Mouse (Mus musculus) hindbrain, embryonic 16.5 days (tissue): ENCODE results near the gene Nck1. TPM values are rescaled to one million over a fixed set of nuclear protein-coding genes. Genes with fewer than 3 reads are reported as not detected.
A peak's percentile ranks its signal among the peaks of the same experiment; 100 is the strongest.

Experiments
- ATAC-seq: fragments of 200-750 bp; cut with Nextera tagmentation; 2 replicates; pipeline ENCODE4 v1.8.0; 2017; ENCODE audit warnings: moderate TSS enrichment, moderate library complexity
- H3K27ac ChIP-seq: fragments of 300-500 bp; sonication (generic); 2 replicates; pipeline ENCODE4 v1.5.1; 2014; ENCODE audit warnings: low read depth, mild to moderate bottlenecking, control low read depth, low read length, moderate library complexity
- H3K27me3 ChIP-seq: fragments of 300-500 bp; sonication (generic); replicated peaks from 2 replicates; pipeline ENCODE4 v1.6.1; 2014; ENCODE audit warnings: low read length; ENCODE audit not compliant: control insufficient read depth, insufficient read depth
- H3K36me3 ChIP-seq: fragments of 300-500 bp; sonication (generic); 2 replicates; pipeline ENCODE4 v1.6.1; 2014; ENCODE audit warnings: mild to moderate bottlenecking, low read length, moderate library complexity, mixed read lengths; ENCODE audit not compliant: control insufficient read depth, insufficient read depth
- H3K4me1 ChIP-seq: fragments of 300-500 bp; sonication (generic); 2 replicates; pipeline ENCODE4 v1.6.1; 2014; ENCODE audit warnings: low read depth, low read length; ENCODE audit not compliant: control insufficient read depth, insufficient read depth
- H3K4me2 ChIP-seq: fragments of 300-500 bp; sonication (generic); 2 replicates; pipeline ENCODE4 v1.6.1; 2014; ENCODE audit warnings: mild to moderate bottlenecking, low read length, control low read depth, moderate library complexity
- H3K4me3 ChIP-seq: fragments of 300-500 bp; sonication (generic); 2 replicates; pipeline ENCODE4 v1.5.1; 2014; ENCODE audit warnings: mild to moderate bottlenecking, low read length, control low read depth, moderate library complexity
- H3K9ac ChIP-seq: fragments of 300-500 bp; sonication (generic); 2 replicates; pipeline ENCODE4 v1.6.1; 2014; ENCODE audit warnings: low read depth, mild to moderate bottlenecking, control low read depth, low read length, moderate library complexity
- H3K9me3 ChIP-seq: fragments of 300-500 bp; sonication (generic); 2 replicates; pipeline ENCODE4 v1.6.1; 2014; ENCODE audit warnings: mild to moderate bottlenecking, low read length, moderate library complexity; ENCODE audit not compliant: control insufficient read depth
- WGBS: fragments of 180-500 bp; shearing (Covaris S2); extraction: QIAGEN DNeasy Blood & Tissue Kit; methylation state at CpG from one replicate; pipeline ENCODE4 v1.1.7; 2014; 5-methylcytosine and 5-hydroxymethylcytosine counted together
- polyA plus RNA-seq: library from polyadenylated mRNA; unstranded; fragments of >200 nt; fragmentation: Nextera tagmentation; extraction: Ambion mirVana; gene quantifications from 2 replicates; pipeline ENCODE4 v1.2.1, GENCODE M21; 2015

Nck1 gene
- polyA plus RNA-seq, 1 experiment from 2014 or later: 60.3 TPM

DNA sequence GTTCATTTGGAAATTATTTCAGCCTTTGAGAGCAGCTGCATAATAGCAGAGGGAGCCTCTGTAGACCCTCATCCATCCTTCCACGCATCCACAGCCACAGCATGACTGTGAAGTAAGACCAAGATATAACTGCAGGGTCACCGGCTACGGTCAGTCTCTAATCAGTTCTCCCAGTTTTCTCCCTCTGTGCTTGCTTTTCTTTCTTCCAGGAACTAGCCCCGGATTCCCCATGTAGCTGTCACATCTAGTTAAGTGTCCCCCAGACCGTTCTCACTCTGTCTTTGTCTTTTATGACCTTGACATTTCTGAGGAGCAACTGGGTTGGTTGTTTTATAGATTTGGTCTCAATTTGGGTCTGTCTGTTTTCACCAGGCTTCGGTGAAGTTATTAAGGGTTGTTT is 64.3 kb downstream of the Nck1 start:
- H3K4me2 ChIP-seq: no peak overlapping the region
- ATAC-seq: peak; percentile 17; the same call in 1 of the 2 replicates
- no peak overlapping the region for H3K27ac ChIP-seq
- no peaks in the 10 kb centered on the region for H3K9me3 ChIP-seq
- H3K36me3 ChIP-seq: no peaks in the 10 kb centered on the region
- no peaks in the 10 kb centered on the region for H3K27me3 ChIP-seq
- no peak overlapping the region for H3K9ac ChIP-seq
- WGBS: 72% methylated on average over 6 of the region's 6 CpGs
- H3K4me3 ChIP-seq: no peak overlapping the region
- no peaks in the 10 kb centered on the region for H3K4me1 ChIP-seq

DNA sequence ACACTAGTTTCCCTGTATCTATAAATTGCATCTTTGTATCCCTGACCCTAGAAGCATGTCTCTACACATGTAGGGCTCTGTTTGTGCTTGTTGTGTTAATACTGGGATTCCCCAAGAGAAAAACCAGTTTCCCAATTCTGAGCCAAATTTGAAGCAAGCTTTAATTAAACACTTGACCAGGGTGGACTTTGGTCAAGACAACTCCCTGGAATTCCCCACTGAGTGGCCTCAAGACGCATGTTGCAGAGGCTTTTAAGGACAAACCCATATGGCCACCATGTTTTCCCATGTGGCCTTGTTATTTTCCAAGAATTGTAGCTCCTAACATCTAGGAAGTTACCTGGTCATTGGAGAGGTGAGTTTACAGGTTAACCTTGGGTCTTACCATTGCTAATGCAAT is 71.9 kb downstream of the Nck1 start:
- Histone ChIP-seq H3K4me2 (no peak overlapping the region), H3K27ac (no peak overlapping the region), H3K9me3 (no peaks in the 10 kb centered on the region), H3K4me1 (peaks cover 3% of the 10 kb centered on the region; the same call in 1 of the 2 replicates), H3K36me3 (no peaks in the 10 kb centered on the region), H3K27me3 (no peaks in the 10 kb centered on the region), H3K9ac (no peak overlapping the region), H3K4me3 (no peak overlapping the region)
- no peak for ATAC-seq
- 90% methylated on average over 1 of the region's 1 CpGs for WGBS

DNA sequence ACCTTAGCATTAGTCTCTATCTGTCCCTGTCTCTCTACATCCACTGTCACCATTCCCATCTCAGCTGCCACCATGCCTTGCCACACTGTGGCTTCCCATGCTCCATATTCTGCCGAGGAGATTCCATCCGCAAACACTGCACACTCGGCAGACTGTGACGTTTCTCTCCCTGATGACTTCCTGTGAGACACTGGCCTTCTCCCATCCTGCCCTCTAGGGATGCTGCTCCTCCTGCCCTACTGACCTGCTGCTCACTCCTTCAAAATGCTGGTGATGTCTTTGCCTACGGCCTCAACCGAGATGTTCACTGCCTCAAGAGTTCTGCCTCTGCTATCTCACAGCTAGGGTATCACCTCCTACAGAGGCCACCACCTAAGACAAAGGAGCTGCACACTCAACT is 72.6 kb downstream of the Nck1 start:
- no peak overlapping the region for H3K4me3 ChIP-seq
- no peak overlapping the region for H3K9ac ChIP-seq
- H3K27me3 ChIP-seq: no peaks in the 10 kb centered on the region
- WGBS: 90% methylated on average over 6 of the region's 6 CpGs
- no peaks in the 10 kb centered on the region for H3K36me3 ChIP-seq
- H3K27ac ChIP-seq: no peak overlapping the region
- no peak overlapping the region for H3K4me2 ChIP-seq
- H3K4me1 ChIP-seq: peaks cover 3% of the 10 kb centered on the region; the same call in 1 of the 2 replicates
- ATAC-seq: no peak
- no peaks in the 10 kb centered on the region for H3K9me3 ChIP-seq

DNA sequence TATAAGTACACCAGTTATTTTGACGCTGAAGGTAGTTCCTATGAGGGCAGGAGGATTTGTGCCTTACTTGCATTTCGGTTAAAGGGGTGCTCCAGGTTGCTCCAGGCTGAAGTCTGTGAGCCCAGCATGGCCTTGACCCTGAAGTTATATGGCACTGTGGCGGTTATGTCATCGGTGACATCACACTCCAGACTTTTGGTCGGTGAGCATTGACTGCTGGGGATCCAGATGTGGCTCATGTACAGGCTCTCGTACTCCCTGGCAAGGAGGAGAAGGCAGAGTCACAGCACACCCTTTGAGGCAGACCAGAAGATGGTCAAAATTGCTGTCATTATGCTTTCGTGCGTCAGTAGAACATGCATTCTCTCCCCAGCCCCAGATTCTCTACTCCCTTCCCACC is 73.0 kb downstream of the Nck1 start:
- Histone ChIP-seq H3K9me3 (no peaks in the 10 kb centered on the region), H3K36me3 (no peaks in the 10 kb centered on the region), H3K9ac (no peak overlapping the region), H3K4me2 (no peak overlapping the region), H3K4me3 (no peak overlapping the region), H3K27me3 (no peaks in the 10 kb centered on the region), H3K4me1 (peaks cover 3% of the 10 kb centered on the region; the same call in 1 of the 2 replicates), H3K27ac (no peak overlapping the region)
- WGBS: 94% methylated on average over 8 of the region's 8 CpGs
- no peak for ATAC-seq

DNA sequence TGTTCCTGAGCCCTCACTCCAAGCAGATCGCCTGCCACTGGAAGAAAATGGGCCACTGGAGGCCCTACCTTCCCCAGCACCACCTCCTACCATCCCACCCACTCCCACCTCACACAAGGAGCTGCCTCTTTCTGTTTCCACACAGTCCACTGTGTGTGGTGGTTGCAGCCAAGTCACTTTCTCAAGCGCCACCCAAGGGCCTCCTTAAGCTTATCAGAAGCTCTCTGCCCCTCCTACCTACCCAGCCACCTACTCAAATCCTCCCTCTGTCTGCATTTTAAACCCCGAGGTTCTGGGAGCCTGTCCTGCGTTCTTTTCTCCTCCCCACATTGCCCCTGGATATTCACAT is 74.4 kb downstream of the Nck1 start:
- H3K4me1 ChIP-seq: peaks cover 3% of the 10 kb centered on the region; the same call in 1 of the 2 replicates
- ATAC-seq: no peak
- no peaks in the 10 kb centered on the region for H3K9me3 ChIP-seq
- no peak overlapping the region for H3K4me3 ChIP-seq
- 69% methylated on average over 4 of the region's 4 CpGs for WGBS
- no peak overlapping the region for H3K27ac ChIP-seq
- no peaks in the 10 kb centered on the region for H3K27me3 ChIP-seq
- H3K9ac ChIP-seq: no peak overlapping the region
- H3K36me3 ChIP-seq: no peaks in the 10 kb centered on the region
- H3K4me2 ChIP-seq: no peak overlapping the region

DNA sequence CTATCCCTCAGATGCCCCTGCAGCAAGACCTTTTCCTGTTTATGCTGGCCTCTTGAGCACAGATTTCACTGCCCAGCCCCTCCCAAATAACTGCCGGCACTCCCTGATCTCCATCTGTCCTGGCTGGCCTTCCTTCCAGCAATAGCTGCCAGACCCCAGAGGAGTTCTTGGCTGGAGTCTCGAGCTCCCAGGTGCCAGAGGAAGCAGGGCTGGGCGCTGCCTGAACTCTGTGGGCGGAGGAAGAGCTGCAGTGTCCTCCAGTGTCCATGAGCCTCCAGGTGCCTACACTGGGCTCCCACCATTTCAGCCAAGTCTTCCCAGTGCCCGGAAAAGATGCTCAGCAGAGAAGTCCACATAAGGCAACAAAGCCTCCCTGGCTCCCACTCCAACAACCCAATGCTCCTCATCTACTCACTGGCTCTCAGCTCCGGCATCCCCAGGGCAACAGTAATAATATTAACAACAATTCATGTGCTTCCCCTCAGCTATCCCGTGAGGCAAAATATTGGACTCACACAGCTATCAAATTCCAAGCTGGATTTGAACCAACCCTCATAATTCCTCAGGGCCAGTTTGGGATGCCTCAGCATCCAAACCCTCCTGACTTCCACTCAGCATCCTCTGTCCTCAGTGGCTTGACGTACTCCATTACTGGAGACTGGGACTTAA is 74.9 kb downstream of the Nck1 start:
- ATAC-seq: peak; percentile 79
- no peak overlapping the region; the same call in 1 of the 2 replicates for H3K27ac ChIP-seq
- H3K4me3 ChIP-seq: no peak overlapping the region
- H3K4me1 ChIP-seq: peaks cover 3% of the 10 kb centered on the region; the same call in 1 of the 2 replicates
- no peaks in the 10 kb centered on the region for H3K36me3 ChIP-seq
- H3K9me3 ChIP-seq: no peaks in the 10 kb centered on the region
- WGBS: 64% methylated on average over 8 of the region's 8 CpGs
- H3K9ac ChIP-seq: no peak overlapping the region
- no peaks in the 10 kb centered on the region for H3K27me3 ChIP-seq
- no peak overlapping the region for H3K4me2 ChIP-seq

DNA sequence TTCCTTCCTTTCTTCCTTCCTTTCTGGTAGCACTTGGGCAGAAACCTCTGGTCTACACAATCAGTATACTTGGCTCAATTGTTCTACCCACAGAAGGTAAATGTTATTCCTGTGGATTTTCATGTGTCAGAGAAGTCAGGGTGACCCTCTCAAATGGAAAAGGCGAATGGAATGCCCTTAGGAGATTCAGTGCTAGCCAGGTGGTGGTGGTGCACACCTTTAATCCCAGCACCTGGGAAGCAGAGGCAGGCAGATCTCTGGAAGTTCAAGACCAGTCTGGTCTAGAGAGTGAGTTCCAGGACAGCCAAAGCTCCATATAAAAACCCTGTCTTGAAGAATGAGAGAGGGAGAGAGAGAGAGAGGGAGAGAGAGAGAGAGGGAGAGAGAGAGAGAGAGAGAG is 75.7 kb downstream of the Nck1 start:
- H3K27me3 ChIP-seq: no peaks in the 10 kb centered on the region
- ATAC-seq: no peak
- no peak overlapping the region for H3K9ac ChIP-seq
- H3K36me3 ChIP-seq: no peaks in the 10 kb centered on the region
- WGBS: 72% methylated on average over 1 of the region's 1 CpGs
- no peak overlapping the region for H3K4me3 ChIP-seq
- peaks cover 3% of the 10 kb centered on the region; the same call in 1 of the 2 replicates for H3K4me1 ChIP-seq
- H3K27ac ChIP-seq: no peak overlapping the region
- no peak overlapping the region for H3K4me2 ChIP-seq
- no peaks in the 10 kb centered on the region for H3K9me3 ChIP-seq

DNA sequence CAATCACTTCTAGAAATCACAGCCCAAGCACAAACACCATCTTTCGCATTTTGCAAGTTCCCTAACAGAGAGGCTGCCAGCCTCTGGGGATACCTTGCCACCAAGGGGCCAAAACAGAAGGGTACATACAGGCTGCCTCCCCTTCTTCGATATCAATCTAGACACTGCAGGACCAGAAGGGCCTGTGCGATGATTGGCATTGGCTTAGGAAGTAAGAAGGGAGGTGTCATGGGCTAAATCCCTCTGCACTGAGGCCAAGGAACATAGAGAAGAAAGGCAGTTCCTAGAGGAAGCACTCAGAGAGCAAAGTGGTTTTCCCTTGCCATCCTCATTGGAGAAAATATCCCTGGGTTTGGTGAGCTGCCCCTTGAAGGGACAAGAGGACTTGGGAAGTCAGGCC is 76.3 kb downstream of the Nck1 start:
- Histone ChIP-seq H3K27me3 (no peaks in the 10 kb centered on the region), H3K9me3 (no peaks in the 10 kb centered on the region), H3K36me3 (no peaks in the 10 kb centered on the region), H3K27ac (no peak overlapping the region), H3K4me2 (no peak overlapping the region), H3K9ac (no peak overlapping the region), H3K4me3 (no peak overlapping the region), H3K4me1 (peaks cover 3% of the 10 kb centered on the region; the same call in 1 of the 2 replicates)
- no peak for ATAC-seq
- 91% methylated on average over 3 of the region's 3 CpGs for WGBS

DNA sequence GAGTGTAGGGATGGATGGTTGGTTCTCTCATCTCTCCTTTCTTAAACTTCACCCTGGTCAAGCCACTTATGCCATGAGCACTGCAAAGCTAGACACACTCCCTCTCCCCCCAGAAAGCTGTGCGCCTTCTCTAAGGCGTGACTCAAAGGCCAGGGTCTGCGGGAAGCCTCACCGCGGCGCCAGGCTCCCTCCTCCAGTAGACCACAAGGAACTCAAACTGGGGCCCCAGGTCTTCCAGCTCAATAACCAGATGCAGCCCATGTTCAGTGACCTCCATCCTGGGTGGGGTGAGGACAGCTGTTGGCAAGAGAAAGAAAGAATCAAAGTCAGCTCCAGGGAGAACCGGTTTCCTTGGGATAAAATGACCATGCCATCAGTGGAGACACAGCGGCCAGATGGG is 77.8 kb downstream of the Nck1 start:
- ATAC-seq: no peak
- WGBS: 87% methylated on average over 8 of the region's 8 CpGs

More for the DNA sequence above, 77.8 kb downstream of the Nck1 start:
- H3K36me3 ChIP-seq: no peaks in the 10 kb centered on the region
- H3K27ac ChIP-seq: no peak overlapping the region
- no peaks in the 10 kb centered on the region for H3K27me3 ChIP-seq
- peaks cover 3% of the 10 kb centered on the region; the same call in 1 of the 2 replicates for H3K4me1 ChIP-seq
- H3K4me3 ChIP-seq: no peak overlapping the region
- H3K4me2 ChIP-seq: no peak overlapping the region
- no peaks in the 10 kb centered on the region for H3K9me3 ChIP-seq
- H3K9ac ChIP-seq: no peak overlapping the region
